Mouse (Mus musculus): ENCODE results near the gene Olfr76. TPM values are rescaled to one million over a fixed set of nuclear protein-coding genes. Genes with fewer than 3 reads are reported as not detected.
A peak's percentile ranks its signal among the peaks of the same experiment; 100 is the strongest.
"Not testable (repeated sequence)": the region's sequence is repeated elsewhere in the genome, so short reads cannot be mapped to it uniquely, and the experiment has no call there.

Olfr76 gene
- not detected in 2 replicates for polyA plus RNA-seq (2012; rRNA removed)

- Histone ChIP-seq H3K27me3 (replicated peaks; ENCODE audit: control insufficient read depth, insufficient read depth, low read length) (no peaks in the 10 kb centered on the region), H3K36me3 (ENCODE audit: control insufficient read depth, insufficient read depth, low read length) (no peaks in the 10 kb centered on the region), H3K4me1 (ENCODE audit: control insufficient read depth, insufficient read depth, low read length) (no peaks in the 10 kb centered on the region), H3K4me3 (ENCODE audit: insufficient read depth, low read depth, low read length) (no peak within 1 kb of the TSS), H3K27ac (ENCODE audit: insufficient read depth, low read depth, low read length) (no peak within 1 kb of the TSS)
- WGBS, result 69% methylated on average over 3 of the region's 3 CpGs
- DNase-seq, result no peak
- no peak for TF ChIP-seq POLR2A (IDR thresholded peaks at IDR 0.05; ENCODE audit: low read depth, low read length)
- no peak for TF ChIP-seq CTCF (conservative IDR thresholded peaks at IDR 0.05; ENCODE audit: insufficient read depth, insufficient read length, low read depth, low read length)
Measured at GRCm38 (mm10) chr19:12123103-12123502, at the start of gene Olfr76. TSS of gene Olfr76 (minus strand) at chr19:12123203.

DNA sequence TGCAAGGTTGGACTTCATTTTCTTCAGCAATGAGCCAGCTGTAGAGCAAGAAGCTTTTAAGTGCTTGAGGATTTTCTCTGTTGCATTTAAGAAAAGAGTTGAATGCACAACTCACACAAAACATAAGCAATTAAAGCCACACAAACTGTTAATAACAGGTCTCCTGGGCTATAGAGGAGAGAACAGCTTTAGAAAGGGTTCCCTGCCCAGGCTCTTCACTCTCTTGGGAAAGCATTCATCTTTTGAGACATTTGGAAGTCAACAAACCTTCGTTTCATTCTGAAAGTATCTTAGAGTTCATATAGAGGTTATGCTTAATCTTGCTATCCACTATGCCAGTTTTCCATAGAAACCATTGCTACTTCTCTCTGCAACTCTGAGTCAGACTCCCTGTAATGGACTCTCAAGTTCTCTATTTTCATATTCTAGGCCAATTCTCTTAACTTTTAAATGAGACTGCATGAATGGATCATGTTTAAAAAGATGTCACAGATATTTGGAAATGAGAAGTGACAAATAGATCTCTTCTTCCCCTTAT is 47.1 kb upstream of the Olfr76 start, which contains the start of gene Olfr1555-ps1:
Gene Olfr1555-ps1, minus strand, starts transcription at position 51 of the 538 bp plus-strand sequence.
- H3K4me1 ChIP-seq (ENCODE audit: control insufficient read depth, insufficient read depth, low read length); H3K27me3 ChIP-seq (replicated peaks; ENCODE audit: control insufficient read depth, insufficient read depth, low read length); H3K27ac ChIP-seq (ENCODE audit: insufficient read depth, low read depth, low read length); H3K4me3 ChIP-seq (ENCODE audit: insufficient read depth, low read depth, low read length); H3K36me3 ChIP-seq (ENCODE audit: control insufficient read depth, insufficient read depth, low read length); DNase-seq: not testable (repeated sequence)
- 42% methylated on average over 1 of the region's 1 CpGs for WGBS

GRCm38 (mm10) chr19:12145452-12145851 is 22.4 kb upstream of the Olfr76 start:
- WGBS, result 90% methylated on average over 3 of the region's 3 CpGs
- DNase-seq, result no peak
- Histone ChIP-seq H3K4me3 (ENCODE audit: insufficient read depth, low read depth, low read length) (no peak overlapping the region), H3K4me1 (ENCODE audit: control insufficient read depth, insufficient read depth, low read length) (no peaks in the 10 kb centered on the region), H3K27me3 (replicated peaks; ENCODE audit: control insufficient read depth, insufficient read depth, low read length) (no peaks in the 10 kb centered on the region), H3K27ac (ENCODE audit: insufficient read depth, low read depth, low read length) (no peak overlapping the region), H3K36me3 (ENCODE audit: control insufficient read depth, insufficient read depth, low read length) (no peaks in the 10 kb centered on the region)
- TF ChIP-seq POLR2A (IDR thresholded peaks at IDR 0.05; ENCODE audit: low read depth, low read length) (no peak), CTCF (conservative IDR thresholded peaks at IDR 0.05; ENCODE audit: insufficient read depth, insufficient read length, low read depth, low read length) (no peak)

DNA sequence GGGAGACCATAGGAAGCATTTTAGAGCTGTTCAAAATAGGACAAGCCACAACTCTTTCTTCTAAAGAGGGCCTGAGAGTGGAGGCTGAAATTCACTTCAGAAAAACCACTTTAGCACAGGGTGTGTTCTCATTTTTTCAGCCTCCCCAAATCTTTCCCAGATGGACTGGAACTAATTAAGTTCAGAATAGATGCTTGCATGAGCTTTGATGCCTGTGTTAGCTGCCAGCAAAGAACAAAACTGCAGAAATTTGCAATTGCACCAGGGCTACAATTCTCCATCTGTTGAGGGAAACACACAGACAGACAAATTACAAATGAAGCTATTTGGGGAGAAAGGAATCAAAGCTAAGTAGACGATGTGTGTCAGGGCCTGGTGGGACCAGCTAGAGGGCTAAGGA is 20.4 kb upstream of the Olfr76 start:
- no peaks in the 10 kb centered on the region for H3K27me3 ChIP-seq (replicated peaks; ENCODE audit: control insufficient read depth, insufficient read depth, low read length)
- H3K4me3 ChIP-seq (ENCODE audit: insufficient read depth, low read depth, low read length), result no peak overlapping the region
- 67% methylated on average over 1 of the region's 1 CpGs for WGBS
- H3K4me1 ChIP-seq (ENCODE audit: control insufficient read depth, insufficient read depth, low read length), result no peaks in the 10 kb centered on the region
- H3K27ac ChIP-seq (ENCODE audit: insufficient read depth, low read depth, low read length), result no peak overlapping the region
- no peak for TF ChIP-seq POLR2A (IDR thresholded peaks at IDR 0.05; ENCODE audit: low read depth, low read length)
- TF ChIP-seq CTCF (conservative IDR thresholded peaks at IDR 0.05; ENCODE audit: insufficient read depth, insufficient read length, low read depth, low read length), result no peak
- DNase-seq, result no peak
- H3K36me3 ChIP-seq (ENCODE audit: control insufficient read depth, insufficient read depth, low read length), result no peaks in the 10 kb centered on the region

DNA sequence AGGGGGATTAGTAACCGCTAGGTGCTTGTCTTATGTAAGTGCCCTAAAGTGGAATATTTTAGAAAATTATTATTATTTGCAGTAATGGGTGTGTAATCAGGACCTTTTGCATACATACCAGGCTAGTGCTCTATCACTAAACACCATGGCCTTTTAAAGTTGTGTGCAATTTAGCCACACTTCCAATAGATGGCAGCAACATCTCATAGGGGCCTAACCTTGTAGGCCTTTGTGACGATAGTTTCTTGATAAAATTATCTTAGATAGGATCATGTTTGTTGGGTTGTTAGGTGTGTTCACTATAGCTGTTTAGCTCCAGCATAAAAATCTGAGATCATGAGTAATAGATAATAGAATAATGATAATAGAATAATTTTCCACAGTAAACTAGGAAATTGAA is 11.3 kb upstream of the Olfr76 start:
- H3K4me3 ChIP-seq (ENCODE audit: insufficient read depth, low read depth, low read length), result no peak overlapping the region
- 28% methylated on average over 2 of the region's 2 CpGs for WGBS
- DNase-seq, result peak; percentile 32

GRCm38 (mm10) chr19:12116464-12116863 is 6.5 kb downstream of the Olfr76 start:
- no peaks in the 10 kb centered on the region for H3K36me3 ChIP-seq (ENCODE audit: control insufficient read depth, insufficient read depth, low read length)
- no peak overlapping the region for H3K27ac ChIP-seq (ENCODE audit: insufficient read depth, low read depth, low read length)
- no peak for DNase-seq
- no peaks in the 10 kb centered on the region for H3K27me3 ChIP-seq (replicated peaks; ENCODE audit: control insufficient read depth, insufficient read depth, low read length)
- TF ChIP-seq POLR2A (IDR thresholded peaks at IDR 0.05; ENCODE audit: low read depth, low read length) (no peak), CTCF (conservative IDR thresholded peaks at IDR 0.05; ENCODE audit: insufficient read depth, insufficient read length, low read depth, low read length) (no peak)
- 84% methylated on average over 3 of the region's 3 CpGs for WGBS
- no peaks in the 10 kb centered on the region for H3K4me1 ChIP-seq (ENCODE audit: control insufficient read depth, insufficient read depth, low read length)
- no peak overlapping the region for H3K4me3 ChIP-seq (ENCODE audit: insufficient read depth, low read depth, low read length)

More for the DNA sequence above, 11.3 kb upstream of the Olfr76 start:
- Histone ChIP-seq H3K36me3 (ENCODE audit: control insufficient read depth, insufficient read depth, low read length) (no peaks in the 10 kb centered on the region), H3K27ac (ENCODE audit: insufficient read depth, low read depth, low read length) (no peak overlapping the region), H3K27me3 (replicated peaks; ENCODE audit: control insufficient read depth, insufficient read depth, low read length) (no peaks in the 10 kb centered on the region), H3K4me1 (ENCODE audit: control insufficient read depth, insufficient read depth, low read length) (no peaks in the 10 kb centered on the region)
- TF ChIP-seq CTCF (conservative IDR thresholded peaks at IDR 0.05; ENCODE audit: insufficient read depth, insufficient read length, low read depth, low read length), result no peak
- no peak for TF ChIP-seq POLR2A (IDR thresholded peaks at IDR 0.05; ENCODE audit: low read depth, low read length)

DNA sequence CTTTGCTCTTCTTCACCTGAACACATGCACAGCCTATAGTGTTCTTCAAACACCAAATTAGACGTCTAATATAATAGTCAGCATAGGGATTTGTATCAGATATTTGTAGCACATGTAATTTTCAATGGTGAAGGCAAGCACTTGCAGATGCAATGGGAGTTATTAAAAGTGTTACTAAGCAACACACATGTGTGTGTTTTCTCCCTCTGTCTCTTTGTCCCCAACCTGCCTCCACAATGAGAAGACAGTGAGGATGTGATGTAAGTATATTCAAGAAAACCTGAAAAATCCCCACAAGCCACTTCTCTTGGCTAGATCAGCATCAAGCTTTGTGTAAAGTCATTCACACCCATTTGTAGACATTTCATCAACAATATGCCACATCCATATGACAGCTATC is 7.2 kb downstream of the Olfr76 start, which contains the start of gene Olfr1428:
Gene Olfr1428, minus strand, starts transcription at position 101 of the 400 bp plus-strand sequence.
- Histone ChIP-seq H3K27me3 (replicated peaks; ENCODE audit: control insufficient read depth, insufficient read depth, low read length) (no peaks in the 10 kb centered on the region), H3K4me1 (ENCODE audit: control insufficient read depth, insufficient read depth, low read length) (no peaks in the 10 kb centered on the region), H3K27ac (ENCODE audit: insufficient read depth, low read depth, low read length) (no peak within 1 kb of the TSS), H3K36me3 (ENCODE audit: control insufficient read depth, insufficient read depth, low read length) (no peaks in the 10 kb centered on the region), H3K4me3 (ENCODE audit: insufficient read depth, low read depth, low read length) (no peak within 1 kb of the TSS)
- DNase-seq, result no peak
- WGBS, result 71% methylated on average over 1 of the region's 1 CpGs
- no peak for TF ChIP-seq CTCF (conservative IDR thresholded peaks at IDR 0.05; ENCODE audit: insufficient read depth, insufficient read length, low read depth, low read length)
- no peak for TF ChIP-seq POLR2A (IDR thresholded peaks at IDR 0.05; ENCODE audit: low read depth, low read length)
